18 mouse cellular contexts compared by ENCODE assay signal in the genomic region with DNA sequence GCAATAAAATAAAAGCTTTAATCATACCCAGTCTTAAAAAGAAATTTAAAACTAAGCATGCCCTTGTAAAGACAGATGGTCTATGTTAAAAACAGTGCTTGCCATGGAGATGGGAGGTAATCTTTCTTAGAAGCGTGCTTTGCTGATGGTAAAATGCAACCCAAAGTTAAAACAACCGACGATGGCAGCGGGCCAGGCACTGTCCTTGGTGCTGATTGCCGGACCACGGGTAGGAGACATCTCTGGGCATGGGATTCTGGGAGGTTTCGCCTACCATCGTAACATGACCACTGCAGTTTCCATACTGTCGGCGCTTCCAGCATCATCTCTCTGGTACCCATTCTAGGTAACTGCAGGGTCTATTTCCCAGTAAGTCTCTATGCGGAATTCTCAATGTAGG. TPM values are rescaled to one million over a fixed set of nuclear protein-coding genes. Genes with fewer than 3 reads are reported as not detected.
DNase-seq lines count a peak whose midpoint lies in the region; ATAC-seq and TF ChIP-seq lines count a peak whose summit lies in the region.
"Had no signal": no experiment of that assay in that cellular context is flagged by ENCODE, and none has a peak within 500 bp of the region (broad histone marks: within the 10 kb centered on the region; RNA-seq: fewer than 3 reads in every experiment).

No protein-coding gene starts in this region.

- no peaks in the 10 kb centered on the region for H3K4me1 ChIP-seq in forebrain, postnatal 0 days (ENCODE audit: insufficient read depth)
- no peaks in the 10 kb centered on the region for H3K4me1 ChIP-seq in midbrain, embryonic 10.5 days

- H3K27me3 ChIP-seq in forebrain, postnatal 0 days (ENCODE audit: insufficient read depth, low read length) = no peaks in the 10 kb centered on the region
- no peaks in the 10 kb centered on the region for H3K27me3 ChIP-seq in midbrain, embryonic 10.5 days (ENCODE audit: low read depth, poor library complexity, severe bottlenecking)
- H3K27me3 ChIP-seq: hindbrain, embryonic 15.5 days had no signal

- WGBS in forebrain, postnatal 0 days = 38% methylated on average over 11 of the region's 11 CpGs
- WGBS in midbrain, embryonic 10.5 days = 41% methylated on average over 11 of the region's 11 CpGs

- no peak overlapping the region for H3K27ac ChIP-seq in forebrain, postnatal 0 days (ENCODE audit: low read depth, low read length)
- no peak overlapping the region for H3K27ac ChIP-seq in midbrain, embryonic 10.5 days (replicated peaks)
- H3K27ac ChIP-seq: hindbrain, embryonic 15.5 days; left cerebral cortex, adult 2 months; liver, embryonic 14.5 days had no signal

- ATAC-seq in forebrain, postnatal 0 days = no peak
- ATAC-seq: forebrain, embryonic 14.5 days had no signal

- H3K4me3 ChIP-seq in forebrain, postnatal 0 days (ENCODE audit: low read depth, low read length) = no peak overlapping the region
- no peak overlapping the region for H3K4me3 ChIP-seq in midbrain, embryonic 10.5 days
- H3K4me3 ChIP-seq: hindbrain, embryonic 15.5 days; left cerebral cortex, adult 2 months had no signal

- H3K4me2 ChIP-seq in forebrain, postnatal 0 days (ENCODE audit: low read depth) = no peak overlapping the region
- H3K4me2 ChIP-seq: hindbrain, embryonic 15.5 days; midbrain, embryonic 11.5 days had no signal

- no peaks in the 10 kb centered on the region for H3K36me3 ChIP-seq in forebrain, postnatal 0 days (ENCODE audit: insufficient read depth)
- no peaks in the 10 kb centered on the region for H3K36me3 ChIP-seq in midbrain, embryonic 10.5 days
- H3K36me3 ChIP-seq: hindbrain, embryonic 15.5 days had no signal

- no peak for TF ChIP-seq CTCF in forebrain, postnatal 0 days (IDR thresholded peaks at IDR 0.05; ENCODE audit: low read depth)

- no peaks in the 10 kb centered on the region for H3K9me3 ChIP-seq in forebrain, postnatal 0 days (ENCODE audit: low read length)
- peaks cover 15% of the 10 kb centered on the region; the same call in 1 of the 2 replicates for H3K9me3 ChIP-seq in midbrain, embryonic 10.5 days (replicated peaks)
- H3K9me3 ChIP-seq: hindbrain, embryonic 15.5 days had no signal

- peak; percentile 27 for DNase-seq in adrenal gland, adult 2 months
- DNase-seq in adrenal gland, postnatal 4 days (ENCODE audit: low spot score in 2 of 2) = no peak
- peak; percentile 83 for DNase-seq in kidney, postnatal 10 days
- DNase-seq in kidney, adult 18-20 months = no peak
- peak; percentile 39 for DNase-seq in right cerebral cortex, postnatal 4 days
- DNase-seq in right cerebral cortex, postnatal 36 days (ENCODE audit: low spot score in 2 of 2) = no peak
- DNase-seq in forebrain, postnatal 0 days = no peak
- no peak for DNase-seq in midbrain, embryonic 10.5 days (ENCODE audit: low spot score)
- DNase-seq: cerebellum, adult 9-11 months; gastrocnemius, postnatal 25 days; thymus, adult 2 months had no signal

- H3K9ac ChIP-seq in forebrain, postnatal 0 days = no peak overlapping the region
- H3K9ac ChIP-seq: hindbrain, embryonic 15.5 days; liver, embryonic 14.5 days had no signal

RNA-seq across cellular contexts. Expression of a gene that starts 14.2 kb away (rescaled TPM):
- not detected for total RNA-seq in adrenal gland, adult 2 months (2021)
- polyA plus RNA-seq in adrenal gland, adult 2 months (2012; rRNA removed) = not detected in 2 replicates
- total RNA-seq in adrenal gland, postnatal 4 days (2021) = not detected
- not detected in 2 replicates for total RNA-seq in forebrain, postnatal 0 days (2014; rRNA removed)
- not detected in 2 replicates for polyA plus RNA-seq in forebrain, postnatal 0 days (2015; fragmentation: Nextera tagmentation; extraction: Ambion mirVana)
- polyA plus RNA-seq in midbrain, embryonic 10.5 days (2016; fragmentation: Nextera tagmentation; extraction: Ambion mirVana) = not detected in 2 replicates
- total RNA-seq: gastrocnemius, postnatal 25 days; left cerebral cortex, adult 2 months had no signal
- polyA plus RNA-seq: embryonic facial prominence, embryonic 14.5 days; forebrain, embryonic 14.5 days; heart, embryonic 14.5 days; hindbrain, embryonic 15.5 days; liver, embryonic 14.5 days; midbrain, embryonic 11.5 days had no signal

RNA-seq across cellular contexts. Expression of a gene that starts 18.9 kb away (rescaled TPM):
- 10 to 100 TPM; 37.1 to 47.0 TPM for total RNA-seq in adrenal gland, adult 2 months (2021)
- 13.3 and 19.6 TPM in 2 replicates for polyA plus RNA-seq in adrenal gland, adult 2 months (2012; rRNA removed)
- 10 to 100 TPM; 36.2 to 46.0 TPM for total RNA-seq in adrenal gland, postnatal 4 days (2021)
- total RNA-seq in forebrain, postnatal 0 days (2014; rRNA removed) = 4.0 and 5.7 TPM in 2 replicates
- polyA plus RNA-seq in forebrain, postnatal 0 days (2015; fragmentation: Nextera tagmentation; extraction: Ambion mirVana) = 1.1 and 2.3 TPM in 2 replicates
- 3.9 and 5.4 TPM in 2 replicates for polyA plus RNA-seq in midbrain, embryonic 10.5 days (2016; fragmentation: Nextera tagmentation; extraction: Ambion mirVana)

Comparison
In these comparisons a context has a peak if more than half of its experiments do, and no peak if none do; other contexts are left out.
1. DNase-seq: peak in adrenal gland, adult 2 months (single experiment), kidney, postnatal 10 days (single experiment) and right cerebral cortex, postnatal 4 days (single experiment); none in adrenal gland, postnatal 4 days (0 of 2), kidney, adult 18-20 months (single experiment), right cerebral cortex, postnatal 36 days (0 of 2), forebrain, postnatal 0 days (single experiment) and midbrain, embryonic 10.5 days (single experiment).